Mouse (Mus musculus) C2C12 (cell line): ENCODE measurements at regions not wholly inside any gene's neighbourhood (a gene's known extent, or its start where the extent isn't known, plus 50 kb on each side); places are given as distances from the start of the nearest gene placed in this dataset.

Experiments
- H3K27me3 ChIP-seq: one replicate; pipeline ENCODE4 v1.6.1; 2011; ENCODE audit not compliant: control insufficient read depth, insufficient read depth, insufficient read length
- H3K36me3 ChIP-seq: one replicate; pipeline ENCODE4 v1.6.1; 2011; ENCODE audit not compliant: control insufficient read depth, insufficient read depth
- H3K4me3 ChIP-seq: one replicate; pipeline ENCODE4 v1.5.1; 2011; ENCODE audit warnings: mild to moderate bottlenecking, control low read depth; ENCODE audit not compliant: poor library complexity, insufficient read depth, severe bottlenecking
- H3K79me2 ChIP-seq: one replicate; pipeline ENCODE4 v1.6.1; 2011; ENCODE audit not compliant: control insufficient read depth, insufficient read depth
- H3K79me3 ChIP-seq: one replicate; pipeline ENCODE4 v1.6.1; 2011; ENCODE audit warnings: low read depth, control low read depth
- H3ac ChIP-seq: one replicate; pipeline ENCODE3; 2011; ENCODE audit warnings: low read depth; ENCODE audit not compliant: control insufficient read depth, insufficient read length
- CEBPB ChIP-seq: IDR thresholded peaks from one replicate; pipeline ENCODE4 v1.6.1; 2011; ENCODE audit warnings: low read depth, mild to moderate bottlenecking, control low read depth, moderate library complexity
- CTCF ChIP-seq: IDR thresholded peaks from one replicate; pipeline ENCODE4 v1.5.1; 2011; ENCODE audit not compliant: control insufficient read depth, insufficient read depth, insufficient read length
- FOSL1 ChIP-seq: IDR thresholded peaks from one replicate; pipeline ENCODE4 v1.8.0; 2011; ENCODE audit warnings: mild to moderate bottlenecking, low read length; ENCODE audit not compliant: poor library complexity, insufficient read depth, severe bottlenecking
- MAX ChIP-seq: IDR thresholded peaks from one replicate; pipeline ENCODE4 v1.6.1; 2011; ENCODE audit warnings: mild to moderate bottlenecking, control low read depth
- MYOD1 ChIP-seq: IDR thresholded peaks from one replicate; pipeline ENCODE4 v1.6.1; 2011; ENCODE audit warnings: low read depth; ENCODE audit not compliant: control insufficient read depth, insufficient read length
- MYOG ChIP-seq: IDR thresholded peaks from one replicate; pipeline ENCODE4 v1.6.1; 2011; ENCODE audit not compliant: control insufficient read depth, insufficient read length; ENCODE audit errors: extremely low read depth
- USF1 ChIP-seq: IDR thresholded peaks from one replicate; pipeline ENCODE4 v1.6.1; 2011; ENCODE audit warnings: low read depth, mild to moderate bottlenecking, control low read depth, moderate library complexity

- no peak overlapping the region for H3K4me3 ChIP-seq
- H3K27me3 ChIP-seq = no peaks in the 10 kb centered on the region
- H3K36me3 ChIP-seq = no peaks in the 10 kb centered on the region
- no peak overlapping the region for H3ac ChIP-seq
- no peaks in the 10 kb centered on the region for H3K79me3 ChIP-seq
- TF ChIP-seq MYOD1 = no peak
- TF ChIP-seq FOSL1 = no peak
- TF ChIP-seq MAX = no peak
- TF ChIP-seq CEBPB = no peak
- TF ChIP-seq MYOG = no peak
- no peak for TF ChIP-seq CTCF
- TF ChIP-seq USF1 = no peak
- H3K79me2 ChIP-seq = no peaks in the 10 kb centered on the region
These were observed 50.1 kb upstream of the Spred1 start for GRCm38 (mm10) chr2:117071098-117071497.
